Mouse (Mus musculus) lung, embryonic 16.5 days (tissue): ENCODE results near the gene Fbxw11. TPM values are rescaled to one million over a fixed set of nuclear protein-coding genes. Genes with fewer than 3 reads are reported as not detected.

Experiments used
- ATAC-seq: fragments of 200-750 bp; cut with Nextera tagmentation; 2 replicates; pipeline ENCODE4 v1.8.0; 2017; ENCODE audit warnings: low read depth, mild to moderate bottlenecking, moderate library complexity
- H3K27ac ChIP-seq: fragments of 300-500 bp; sonication (generic); 2 replicates; pipeline ENCODE4 v1.5.1; 2014; ENCODE audit warnings: mild to moderate bottlenecking, control low read depth, low read length
- H3K27me3 ChIP-seq: fragments of 300-500 bp; sonication (generic); 2 replicates; pipeline ENCODE4 v1.6.1; 2014; ENCODE audit warnings: low read depth, low read length, mixed read lengths; ENCODE audit not compliant: control insufficient read depth, insufficient read depth
- H3K36me3 ChIP-seq: fragments of 300-500 bp; sonication (generic); 2 replicates; pipeline ENCODE4 v1.6.1; 2014; ENCODE audit warnings: low read length; ENCODE audit not compliant: control insufficient read depth, insufficient read depth
- H3K4me1 ChIP-seq: fragments of 300-500 bp; sonication (generic); replicated peaks from 2 replicates; pipeline ENCODE4 v1.6.1; 2014; ENCODE audit warnings: low read length, mixed read lengths; ENCODE audit not compliant: control insufficient read depth, insufficient read depth
- H3K4me2 ChIP-seq: fragments of 300-500 bp; sonication (generic); 2 replicates; pipeline ENCODE4 v1.6.1; 2014; ENCODE audit warnings: low read depth, low read length, control low read depth
- H3K4me3 ChIP-seq: fragments of 300-500 bp; sonication (generic); 2 replicates; pipeline ENCODE4 v1.5.1; 2014; ENCODE audit warnings: mild to moderate bottlenecking, low read length, control low read depth
- H3K9ac ChIP-seq: fragments of 300-500 bp; sonication (generic); 2 replicates; pipeline ENCODE4 v1.6.1; 2014; ENCODE audit warnings: low read length, control low read depth
- H3K9me3 ChIP-seq: fragments of 300-500 bp; sonication (generic); 2 replicates; pipeline ENCODE4 v1.6.1; 2016; ENCODE audit warnings: low read length; ENCODE audit not compliant: control insufficient read depth
- WGBS: fragments of 180-500 bp; shearing (Covaris S2); extraction: QIAGEN DNeasy Blood & Tissue Kit; methylation state at CpG from one replicate; pipeline ENCODE4 v1.1.7; 2014; 5-methylcytosine and 5-hydroxymethylcytosine counted together
- polyA plus RNA-seq: library from polyadenylated mRNA; unstranded; fragments of >200 nt; fragmentation: Nextera tagmentation; extraction: Ambion mirVana; gene quantifications from 2 replicates; pipeline ENCODE4 v1.2.1, GENCODE M21; 2015

Gene Fbxw11
- polyA plus RNA-seq, 1 experiment from 2014 or later: 80.5 TPM

DNA sequence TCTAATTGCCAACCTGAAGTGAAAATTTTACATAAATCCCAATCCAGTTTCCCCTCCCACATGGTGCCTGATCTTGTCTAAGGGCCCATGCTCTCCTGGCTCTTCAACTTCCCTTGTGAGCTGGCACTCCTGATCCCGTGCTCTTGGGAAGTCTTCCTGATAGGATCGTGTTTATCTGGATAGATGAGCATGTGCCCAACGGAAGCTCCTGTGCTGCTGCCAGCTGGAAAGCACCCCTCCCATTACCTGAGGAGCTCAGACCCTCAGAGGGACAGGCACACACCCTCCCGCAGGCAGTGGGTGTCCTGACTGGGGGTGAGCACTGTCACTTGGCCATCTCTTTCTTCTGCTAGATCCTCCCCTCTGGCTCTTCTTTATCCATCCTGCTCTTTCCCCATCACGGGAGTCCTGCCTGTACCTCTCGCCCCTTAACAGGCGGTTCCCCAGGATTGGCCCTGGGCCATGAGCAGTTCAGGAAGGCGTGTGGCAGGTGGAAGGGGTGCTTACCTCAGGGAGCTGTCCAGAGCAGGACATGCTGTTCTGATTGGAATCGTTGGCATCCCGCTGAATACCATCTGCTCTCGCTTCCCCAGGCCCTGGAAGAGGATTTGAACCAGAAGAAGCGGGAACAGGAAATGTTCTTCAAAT, 20.6 kb upstream of the Fbxw11 start:
- Histone ChIP-seq H3K9me3 (no peaks in the 10 kb centered on the region), H3K4me3 (no peak overlapping the region), H3K4me2 (no peak overlapping the region), H3K9ac (no peak overlapping the region), H3K27me3 (no peaks in the 10 kb centered on the region), H3K36me3 (no peaks in the 10 kb centered on the region), H3K4me1 (peaks cover 13% of the 10 kb centered on the region), H3K27ac (no peak overlapping the region)
- WGBS: 72% methylated on average over 12 of the region's 12 CpGs
- ATAC-seq: no peak

GRCm38 (mm10) chr11:32622479-32623190, 19.9 kb upstream of the Fbxw11 start:
- H3K4me2 ChIP-seq: no peak overlapping the region
- no peaks in the 10 kb centered on the region for H3K27me3 ChIP-seq
- no peak overlapping the region for H3K4me3 ChIP-seq
- H3K36me3 ChIP-seq: no peaks in the 10 kb centered on the region
- no peak overlapping the region for H3K9ac ChIP-seq
- H3K4me1 ChIP-seq: peaks cover 13% of the 10 kb centered on the region
- no peak for ATAC-seq
- no peak overlapping the region for H3K27ac ChIP-seq
- 78% methylated on average over 13 of the region's 13 CpGs for WGBS
- no peaks in the 10 kb centered on the region for H3K9me3 ChIP-seq

DNA sequence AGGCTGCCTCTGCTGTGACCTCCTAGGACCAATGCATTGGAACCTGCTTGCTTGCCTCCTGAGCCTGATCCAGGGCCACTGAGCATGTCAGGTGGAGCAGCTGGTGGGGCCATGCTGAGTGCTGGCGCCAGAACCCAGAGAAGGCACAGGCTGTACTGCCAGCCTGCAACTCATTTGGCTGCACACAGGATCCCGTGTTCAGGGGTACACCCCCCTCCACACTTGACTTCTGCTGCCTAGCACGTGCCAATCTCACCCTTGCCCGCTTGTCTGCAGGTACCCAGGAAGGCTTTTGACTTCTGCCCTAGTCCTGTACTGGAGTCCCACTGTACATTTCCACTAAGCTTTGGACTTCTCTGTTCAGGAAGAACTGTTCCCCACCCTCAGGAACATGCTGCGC, 19.3 kb upstream of the Fbxw11 start:
- Histone ChIP-seq H3K4me3 (no peak overlapping the region), H3K27ac (no peak overlapping the region), H3K4me2 (no peak overlapping the region), H3K9ac (no peak overlapping the region), H3K9me3 (no peaks in the 10 kb centered on the region), H3K27me3 (no peaks in the 10 kb centered on the region), H3K4me1 (peaks cover 13% of the 10 kb centered on the region), H3K36me3 (no peaks in the 10 kb centered on the region)
- 86% methylated on average over 5 of the region's 5 CpGs for WGBS
- no peak for ATAC-seq

GRCm38 (mm10) chr11:32623912-32624311, 18.6 kb upstream of the Fbxw11 start:
- Histone ChIP-seq H3K4me3 (no peak overlapping the region), H3K27ac (no peak overlapping the region), H3K9ac (no peak overlapping the region), H3K36me3 (no peaks in the 10 kb centered on the region), H3K27me3 (no peaks in the 10 kb centered on the region), H3K4me2 (no peak overlapping the region), H3K4me1 (peaks cover 13% of the 10 kb centered on the region), H3K9me3 (no peaks in the 10 kb centered on the region)
- ATAC-seq: no peak
- whole genome bisulfite sequencing: 87% methylated on average over 6 of the region's 6 CpGs

DNA sequence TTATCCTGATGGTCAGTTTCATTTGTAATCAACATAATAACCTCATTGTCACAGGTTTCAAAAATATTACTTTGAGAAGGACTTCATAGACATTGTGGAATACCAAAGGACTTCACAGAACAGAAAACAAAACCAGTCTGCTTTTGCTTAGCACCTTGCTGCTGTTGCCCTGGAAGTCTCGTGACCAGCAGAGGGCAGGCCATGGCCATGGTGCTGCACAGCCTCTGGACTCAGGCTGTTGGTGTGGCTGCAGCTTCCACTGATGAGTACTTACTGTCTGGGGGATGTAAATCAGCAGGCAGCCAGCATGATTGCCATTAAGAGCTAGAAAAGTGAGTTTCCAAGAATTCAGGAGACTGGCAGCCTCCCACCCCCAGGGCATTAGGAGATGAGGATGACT, 16.8 kb upstream of the Fbxw11 start:
- H3K4me2 ChIP-seq: no peak overlapping the region
- no peak for ATAC-seq

GRCm38 (mm10) chr11:32626079-32626478, 16.4 kb upstream of the Fbxw11 start:
- H3K4me1 ChIP-seq: no peaks in the 10 kb centered on the region
- no peaks in the 10 kb centered on the region for H3K9me3 ChIP-seq
- H3K27ac ChIP-seq: no peak overlapping the region
- no peaks in the 10 kb centered on the region for H3K27me3 ChIP-seq
- H3K36me3 ChIP-seq: no peaks in the 10 kb centered on the region
- H3K4me3 ChIP-seq: no peak overlapping the region
- ATAC-seq: no peak
- no peak overlapping the region for H3K4me2 ChIP-seq
- H3K9ac ChIP-seq: no peak overlapping the region
- WGBS: 76% methylated on average over 6 of the region's 6 CpGs

More for the DNA sequence above, 16.8 kb upstream of the Fbxw11 start:
- H3K9ac ChIP-seq: no peak overlapping the region
- no peaks in the 10 kb centered on the region for H3K9me3 ChIP-seq
- H3K27me3 ChIP-seq: no peaks in the 10 kb centered on the region
- no peak overlapping the region for H3K27ac ChIP-seq
- no peaks in the 10 kb centered on the region for H3K4me1 ChIP-seq
- no peak overlapping the region for H3K4me3 ChIP-seq
- 31% methylated on average over 1 of the region's 1 CpGs for WGBS
- no peaks in the 10 kb centered on the region for H3K36me3 ChIP-seq

- 71% methylated on average over 6 of the region's 6 CpGs for WGBS
- Histone ChIP-seq H3K36me3 (no peaks in the 10 kb centered on the region), H3K4me3 (no peak overlapping the region), H3K4me1 (no peaks in the 10 kb centered on the region), H3K27ac (no peak overlapping the region), H3K4me2 (no peak overlapping the region), H3K27me3 (no peaks in the 10 kb centered on the region), H3K9me3 (no peaks in the 10 kb centered on the region), H3K9ac (no peak overlapping the region)
- ATAC-seq: no peak
Observed at GRCm38 (mm10) chr11:32627900-32628299, 14.6 kb upstream of the Fbxw11 start.

DNA sequence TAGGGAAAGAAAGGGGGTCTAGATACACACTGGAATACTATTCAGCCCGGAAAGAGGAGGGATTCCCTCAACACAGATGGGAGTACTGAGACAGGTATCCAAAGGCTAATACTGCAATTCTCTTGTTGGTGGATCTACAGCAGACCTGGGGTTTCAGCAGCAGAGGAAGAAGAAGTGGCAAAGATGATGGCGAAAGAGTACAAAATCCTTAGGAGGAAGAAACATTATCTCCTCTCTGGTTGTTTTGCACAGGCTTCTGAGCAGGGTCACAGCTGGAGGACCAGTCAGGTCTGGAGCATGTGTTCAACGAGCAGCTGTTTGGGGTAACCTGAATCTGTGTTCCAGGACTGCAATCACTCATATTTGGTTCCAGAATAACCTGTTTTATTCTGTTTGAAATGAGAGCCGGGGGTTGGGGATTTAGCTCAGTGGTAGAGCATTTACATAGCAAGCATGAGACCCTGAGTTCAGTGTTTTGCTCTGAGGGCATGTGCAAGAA, 12.8 kb upstream of the Fbxw11 start:
- Histone ChIP-seq H3K9me3 (no peaks in the 10 kb centered on the region), H3K27ac (no peak overlapping the region), H3K36me3 (no peaks in the 10 kb centered on the region), H3K4me1 (no peaks in the 10 kb centered on the region), H3K4me2 (no peak overlapping the region), H3K27me3 (no peaks in the 10 kb centered on the region), H3K4me3 (no peak overlapping the region), H3K9ac (no peak overlapping the region)
- 65% methylated on average over 4 of the region's 4 CpGs for WGBS
- no peak for ATAC-seq

- Histone ChIP-seq H3K9ac (no peak overlapping the region), H3K4me2 (no peak overlapping the region), H3K27me3 (no peaks in the 10 kb centered on the region), H3K9me3 (no peaks in the 10 kb centered on the region), H3K36me3 (no peaks in the 10 kb centered on the region), H3K27ac (no peak overlapping the region), H3K4me3 (no peak overlapping the region), H3K4me1 (no peaks in the 10 kb centered on the region; the same call in 1 of the 2 replicates)
- WGBS: 93% methylated on average over 5 of the region's 5 CpGs
- ATAC-seq: no peak
Observed at GRCm38 (mm10) chr11:32632671-32633070, 9.9 kb upstream of the Fbxw11 start.
